Mouse (Mus musculus): ENCODE measurements around the gene Pdzd7. TPM values are rescaled to one million over a fixed set of nuclear protein-coding genes. Genes with fewer than 3 reads are reported as not detected.

Pdzd7 gene
- total and polyA plus RNA-seq, 3 experiments = 0.17 to 0.20 TPM; not detected in 1

DNA sequence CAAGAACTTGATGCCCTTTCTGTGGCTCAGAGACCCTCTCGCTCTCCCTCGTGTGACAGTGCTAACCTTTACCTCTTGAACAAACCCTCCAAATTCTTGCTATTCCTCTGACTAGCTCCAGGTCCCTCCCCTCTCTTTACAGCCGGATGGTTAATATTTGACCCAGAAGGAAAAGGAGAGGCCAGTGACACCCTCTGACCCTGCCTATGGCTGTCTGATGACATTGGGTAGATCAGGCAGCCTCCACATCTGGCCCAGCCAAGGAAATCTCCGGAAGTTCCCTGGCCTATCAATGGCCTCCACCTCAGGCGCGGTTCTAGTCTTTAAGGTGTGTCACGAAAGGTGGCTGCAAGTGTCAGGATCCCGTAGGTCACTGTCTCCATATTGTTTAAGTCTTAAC lies 54.5 kb downstream of the Pdzd7 start:
- TF ChIP-seq TCF12 (IDR thresholded peaks at IDR 0.05; ENCODE audit: low read depth, low read length) (no peak), POLR2AphosphoS2 (IDR thresholded peaks at IDR 0.05; ENCODE audit: low read depth, low read length) (no peak), ETS1 (conservative IDR thresholded peaks at IDR 0.05; ENCODE audit: low read depth, low read length) (no peak), EP300 (IDR thresholded peaks at IDR 0.05; ENCODE audit: low read length) (no peak), ELF1 (IDR thresholded peaks at IDR 0.05; ENCODE audit: low read depth, low read length) (no peak)
- Histone ChIP-seq H3K4me3 (replicated peaks in 1 of 3; ENCODE audit: low read depth in 2 of 3, low read length in 2 of 3, poor library complexity in 1 of 3) (no peak overlapping the region), H3K9ac (ENCODE audit: insufficient read depth, low read depth) (no peak overlapping the region), H3K9me3 (replicated peaks; ENCODE audit: low read length) (no peaks in the 10 kb centered on the region), H3K36me3 (replicated peaks in 1 of 2; ENCODE audit: control insufficient read depth in 1 of 2, insufficient read depth in 1 of 2, low read length in 1 of 2) (peaks cover 0 to 48% of the 10 kb centered on the region in 2 experiments), H3K79me2 (replicated peaks; ENCODE audit: control insufficient read depth, extremely low read depth, insufficient read depth, poor library complexity, severe bottlenecking) (no peaks in the 10 kb centered on the region), H3K4me1 (ENCODE audit: control insufficient read depth in 1 of 2, insufficient read depth in 2 of 2) (peaks cover 4 to 9% of the 10 kb centered on the region in 2 experiments; a peak in 1 of 4 replicates), H3K4me2 (ENCODE audit: insufficient read depth, low read depth, poor library complexity, severe bottlenecking) (no peak overlapping the region), H3K27me3 (replicated peaks) (no peaks in the 10 kb centered on the region), H3K27ac (ENCODE audit: insufficient read depth, low read depth) (no peak overlapping the region)
- DNase-seq (ENCODE audit: extremely low read depth) = no peak
- dilution Hi-C loops (cut with MboI; ENCODE audit: extremely low pct_ligation_motif_present, extremely low pct_unique_long_range_greater_than_20kb, low sequenced_read_pairs) (no loop called here), in situ Hi-C loops (cut with MboI; ENCODE audit: low pct_ligation_motif_present, low pct_unique_long_range_greater_than_20kb, low sequenced_read_pairs) (no loop called here)

DNA sequence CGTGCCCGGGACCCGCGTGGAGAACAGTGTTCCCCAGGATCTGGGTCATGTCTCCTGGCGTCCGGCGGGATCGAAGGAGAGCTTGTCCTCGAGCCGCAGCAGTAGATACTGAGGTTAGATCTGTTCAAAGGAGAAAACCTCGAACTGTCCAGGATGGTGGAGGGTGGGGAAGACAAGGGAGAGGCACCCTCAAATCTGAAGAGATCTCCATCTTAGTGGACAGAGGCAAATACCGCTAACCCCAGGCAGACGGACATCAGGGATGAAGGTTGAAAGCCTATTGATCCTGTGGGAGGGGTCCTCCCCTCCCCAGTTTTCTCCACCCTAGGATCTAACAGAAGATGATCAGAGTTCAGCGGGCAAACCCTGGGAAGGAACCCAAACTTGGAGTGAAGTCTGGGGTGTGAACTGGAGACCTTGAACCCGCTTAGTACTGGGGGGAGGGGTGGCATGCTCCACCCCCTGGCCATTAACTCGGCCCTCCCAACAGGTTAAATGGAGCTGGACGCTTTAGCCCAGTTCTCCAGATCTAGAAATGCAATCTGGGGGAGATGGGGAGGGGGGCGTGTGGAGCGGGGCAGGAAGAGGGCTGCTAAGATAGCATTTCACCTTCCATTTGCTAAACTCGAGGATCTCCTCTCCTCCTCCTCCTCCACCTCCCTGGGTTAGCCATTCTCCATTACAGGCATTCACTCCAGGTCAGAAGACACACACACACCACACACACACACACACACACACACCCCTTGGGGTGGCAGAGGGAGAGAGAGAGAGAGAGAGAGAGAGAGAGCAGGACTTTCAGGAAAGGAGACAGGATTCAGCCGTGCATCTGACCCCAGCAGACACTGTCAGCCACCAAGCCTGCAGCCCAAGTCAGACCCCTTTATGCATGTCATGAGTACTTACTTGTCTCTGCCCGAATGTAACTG lies 55.7 kb downstream of the Pdzd7 start:
- in situ Hi-C loops (cut with MboI; ENCODE audit: low pct_ligation_motif_present, low pct_unique_long_range_greater_than_20kb, low sequenced_read_pairs) = no loop called here
- no peak for TF ChIP-seq ZMIZ1 (IDR thresholded peaks at IDR 0.05; ENCODE audit: low read depth, low read length)
- TF ChIP-seq JUND (conservative IDR thresholded peaks at IDR 0.05; ENCODE audit: low read depth, low read length) = no peak
- no peak for TF ChIP-seq ELF1 (IDR thresholded peaks at IDR 0.05; ENCODE audit: low read depth, low read length)
- no peak for TF ChIP-seq ZNF384 (IDR thresholded peaks at IDR 0.05; ENCODE audit: low read depth, low read length)
- TF ChIP-seq MEF2A (IDR thresholded peaks at IDR 0.05; ENCODE audit: borderline replicate concordance, low read depth, low read length) = no peak
- no peak for TF ChIP-seq EP300 (IDR thresholded peaks at IDR 0.05; ENCODE audit: low read length)
- no peak for TF ChIP-seq PAX5 (IDR thresholded peaks at IDR 0.05; ENCODE audit: low read length)
- no peak for TF ChIP-seq KAT2A (IDR thresholded peaks at IDR 0.05; ENCODE audit: insufficient replicate concordance, low read length)
- TF ChIP-seq MXI1 (IDR thresholded peaks at IDR 0.05; ENCODE audit: low read depth, low read length) = no peak
- no peak for TF ChIP-seq E2F4 (IDR thresholded peaks at IDR 0.05; ENCODE audit: insufficient replicate concordance, low read depth, low read length)
- DNase-seq (ENCODE audit: extremely low read depth) = no peak
- Histone ChIP-seq H3K4me3 (replicated peaks in 1 of 3; ENCODE audit: low read depth in 2 of 3, low read length in 2 of 3, poor library complexity in 1 of 3) (no peak overlapping the region), H3K9ac (ENCODE audit: insufficient read depth, low read depth) (no peak overlapping the region), H3K4me1 (ENCODE audit: control insufficient read depth in 1 of 2, insufficient read depth in 2 of 2) (peaks cover 4 to 17% of the 10 kb centered on the region in 2 experiments; a peak in 3 of 4 replicates), H3K27me3 (replicated peaks) (no peaks in the 10 kb centered on the region), H3K79me2 (replicated peaks; ENCODE audit: control insufficient read depth, extremely low read depth, insufficient read depth, poor library complexity, severe bottlenecking) (no peaks in the 10 kb centered on the region), H3K9me3 (replicated peaks; ENCODE audit: low read length) (no peaks in the 10 kb centered on the region), H3K36me3 (replicated peaks in 1 of 2; ENCODE audit: control insufficient read depth in 1 of 2, insufficient read depth in 1 of 2, low read length in 1 of 2) (peaks cover 0 to 43% of the 10 kb centered on the region in 2 experiments), H3K4me2 (ENCODE audit: insufficient read depth, low read depth, poor library complexity, severe bottlenecking) (no peak overlapping the region), H3K27ac (ENCODE audit: insufficient read depth, low read depth) (no peak overlapping the region)
- dilution Hi-C loops (cut with MboI; ENCODE audit: extremely low pct_ligation_motif_present, extremely low pct_unique_long_range_greater_than_20kb, low sequenced_read_pairs) = no loop called here
